Mouse (Mus musculus): ENCODE data around the gene Tas2r119. TPM values are rescaled to one million over a fixed set of nuclear protein-coding genes. Genes with fewer than 3 reads are reported as not detected.
"Not testable (repeated sequence)": the region's sequence is repeated elsewhere in the genome, so short reads cannot be mapped to it uniquely, and the experiment has no call there.

Gene Tas2r119
- total RNA-seq, 2 experiments from 2014 or later = not detected

DNA sequence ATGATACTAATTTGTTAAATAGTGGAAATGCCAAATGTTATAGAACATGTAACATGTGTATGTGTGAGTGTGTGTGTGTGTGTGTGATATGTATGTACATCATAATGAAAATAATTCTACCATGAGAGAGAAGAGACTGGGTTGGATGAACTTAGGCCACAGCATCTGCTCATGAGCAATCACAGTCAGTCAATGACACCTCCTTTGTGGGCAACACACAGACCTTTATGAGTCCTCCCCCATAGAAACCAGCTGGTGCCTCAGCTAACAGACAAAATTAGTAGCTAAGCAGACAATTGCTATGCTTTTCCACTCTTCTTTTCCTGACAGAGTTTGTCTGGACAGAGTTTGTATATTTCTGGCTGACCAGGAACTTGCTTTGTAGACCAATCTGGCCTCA is 7.9 kb downstream of the Tas2r119 start:
- Histone ChIP-seq H3K27ac (no peak overlapping the region), H3K4me3 (no peak overlapping the region)
- intact Hi-C loops (cut with DNase I) = no loop called here
- no peak for DNase-seq
- TF ChIP-seq CTCF (IDR thresholded peaks at IDR 0.05) = no peak

DNA sequence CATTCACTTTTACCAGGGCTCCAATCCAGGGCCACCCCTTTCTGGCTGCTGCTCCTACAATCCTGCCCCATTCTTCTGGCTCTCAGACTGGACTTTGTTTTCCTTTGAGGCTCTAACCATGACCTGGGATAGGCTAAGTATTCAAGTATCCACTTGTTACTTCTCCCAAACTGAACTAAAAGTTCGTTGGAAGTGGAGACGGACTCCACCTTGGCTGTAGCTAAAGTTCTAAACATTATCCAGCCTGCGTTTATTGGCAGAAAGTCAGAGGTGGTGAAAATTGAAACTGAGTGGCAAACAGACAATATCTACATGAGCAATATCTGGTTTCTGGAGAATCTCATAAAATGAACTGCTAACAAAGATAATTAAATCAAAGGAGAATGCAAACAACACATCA is 12.8 kb downstream of the Tas2r119 start:
- no peak for TF ChIP-seq CTCF (IDR thresholded peaks at IDR 0.05)
- no peak for DNase-seq
- intact Hi-C loops (cut with DNase I) = no loop called here
- Histone ChIP-seq H3K27ac (no peak overlapping the region), H3K4me3 (no peak overlapping the region)

DNA sequence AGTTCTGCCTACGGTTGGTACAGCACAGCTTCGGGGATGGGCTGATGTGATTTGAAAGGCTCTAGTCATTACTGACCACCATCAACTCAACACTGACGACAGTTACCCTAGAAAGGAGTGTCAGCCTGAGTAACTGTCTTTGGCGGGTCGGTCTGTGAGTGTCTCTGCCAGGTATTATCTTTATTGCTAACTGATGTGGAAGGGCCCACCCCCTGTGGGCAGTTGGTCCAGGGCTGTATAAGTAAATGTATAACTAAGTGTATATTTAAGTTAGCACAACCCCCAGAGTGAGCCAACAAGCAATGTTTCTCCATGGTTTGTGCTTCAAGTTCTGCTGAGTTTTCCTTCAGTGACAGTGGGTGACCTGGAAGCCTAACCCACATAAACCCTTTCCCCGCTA is 13.3 kb downstream of the Tas2r119 start:
- no peak for DNase-seq
- no peak overlapping the region for H3K4me3 ChIP-seq
- intact Hi-C loops (cut with DNase I) = no loop called here
- H3K27ac ChIP-seq = no peak overlapping the region
- no peak for TF ChIP-seq CTCF (IDR thresholded peaks at IDR 0.05)

GRCm38 (mm10) chr15:32192948-32193347 is 15.9 kb downstream of the Tas2r119 start:
- intact Hi-C loops (cut with DNase I) = no loop called here
- no peak overlapping the region for H3K27ac ChIP-seq
- TF ChIP-seq CTCF (IDR thresholded peaks at IDR 0.05) = no peak
- DNase-seq = no peak
- H3K4me3 ChIP-seq = no peak overlapping the region

- intact Hi-C loops (cut with DNase I) = no loop called here
- no peak overlapping the region for H3K27ac ChIP-seq
- no peak overlapping the region for H3K4me3 ChIP-seq
- no peak for TF ChIP-seq CTCF (IDR thresholded peaks at IDR 0.05)
- DNase-seq = no peak
These were observed 21.0 kb downstream of the Tas2r119 start for GRCm38 (mm10) chr15:32198076-32198475.

- TF ChIP-seq CTCF (IDR thresholded peaks at IDR 0.05) = no peak
- no peak for DNase-seq
- Histone ChIP-seq H3K4me3 (no peak overlapping the region), H3K27ac (no peak overlapping the region)
- intact Hi-C loops (cut with DNase I) = no loop called here
These were observed 21.5 kb downstream of the Tas2r119 start for GRCm38 (mm10) chr15:32198561-32198960.

- TF ChIP-seq CTCF (IDR thresholded peaks at IDR 0.05) = no peak
These were observed 26.2 kb downstream of the Tas2r119 start for GRCm38 (mm10) chr15:32203242-32203641.

DNA sequence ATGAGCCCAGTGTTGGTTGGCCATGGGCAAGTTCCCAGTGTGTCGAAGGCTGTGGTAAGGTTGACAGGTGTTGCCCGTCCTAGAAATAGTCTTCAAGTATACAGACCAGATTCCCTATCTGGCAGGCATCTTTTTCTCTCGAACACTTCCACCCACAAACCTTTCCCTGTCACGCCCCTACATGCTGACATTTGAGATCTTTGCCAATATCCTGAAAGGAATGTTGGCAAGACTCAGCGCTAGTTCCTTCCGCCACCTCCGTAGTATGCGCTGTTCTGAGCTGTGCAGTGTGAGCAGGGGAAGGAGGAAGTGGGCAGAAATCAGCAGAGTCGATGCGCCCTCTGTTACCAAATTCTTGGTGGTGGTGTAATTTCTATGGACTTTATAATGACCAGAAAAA is 27.8 kb downstream of the Tas2r119 start:
- DNase-seq = no peak
- intact Hi-C loops (cut with DNase I) = no loop called here

More at GRCm38 (mm10) chr15:32203242-32203641, 26.2 kb downstream of the Tas2r119 start:
- intact Hi-C loops (cut with DNase I) = no loop called here
- no peak for DNase-seq
- Histone ChIP-seq H3K4me3 (no peak overlapping the region), H3K27ac (no peak overlapping the region)

GRCm38 (mm10) chr15:32214687-32215086 is 37.6 kb downstream of the Tas2r119 start:
- DNase-seq; H3K27ac ChIP-seq; intact Hi-C loops (cut with DNase I); H3K4me3 ChIP-seq: not testable (repeated sequence)

More for the DNA sequence above, 27.8 kb downstream of the Tas2r119 start:
- Histone ChIP-seq H3K4me3 (no peak overlapping the region), H3K27ac (no peak overlapping the region)
- TF ChIP-seq CTCF (IDR thresholded peaks at IDR 0.05) = no peak

DNA sequence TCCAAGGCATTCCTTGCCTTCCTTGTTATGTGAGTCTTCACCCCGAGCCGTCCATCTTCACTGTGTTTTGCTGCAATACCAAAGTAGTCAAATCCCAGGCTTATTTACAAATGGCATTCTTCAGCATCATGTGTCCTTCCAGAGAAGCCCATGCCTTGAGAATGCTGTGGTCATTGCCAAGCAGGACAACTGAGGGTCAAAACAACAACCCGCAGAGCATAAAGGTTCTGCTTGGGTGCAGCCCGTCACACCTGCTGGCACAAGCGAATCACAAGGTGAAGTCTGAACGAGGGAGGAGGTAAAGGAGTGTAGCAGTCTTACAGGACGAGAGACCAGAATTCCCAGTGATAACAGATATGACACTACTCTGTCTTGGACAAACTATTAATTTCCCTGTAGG is 45.9 kb downstream of the Tas2r119 start:
- intact Hi-C loops (cut with DNase I) = no loop called here
- DNase-seq = no peak
- TF ChIP-seq CTCF (IDR thresholded peaks at IDR 0.05) = no peak
- no peak overlapping the region for H3K4me3 ChIP-seq
- H3K27ac ChIP-seq = no peak overlapping the region

GRCm38 (mm10) chr15:32225394-32225793 is 48.3 kb downstream of the Tas2r119 start:
- H3K4me3 ChIP-seq = no peak overlapping the region
- no peak for TF ChIP-seq CTCF (IDR thresholded peaks at IDR 0.05)
- DNase-seq = no peak
- intact Hi-C loops (cut with DNase I) = no loop called here
- H3K27ac ChIP-seq = no peak overlapping the region

- intact Hi-C loops (cut with DNase I) = no loop called here
- TF ChIP-seq CTCF (IDR thresholded peaks at IDR 0.05) = no peak
- Histone ChIP-seq H3K27ac (no peak overlapping the region), H3K4me3 (no peak overlapping the region)
- DNase-seq = no peak
These were observed 49.3 kb downstream of the Tas2r119 start for GRCm38 (mm10) chr15:32226381-32226780.

DNA sequence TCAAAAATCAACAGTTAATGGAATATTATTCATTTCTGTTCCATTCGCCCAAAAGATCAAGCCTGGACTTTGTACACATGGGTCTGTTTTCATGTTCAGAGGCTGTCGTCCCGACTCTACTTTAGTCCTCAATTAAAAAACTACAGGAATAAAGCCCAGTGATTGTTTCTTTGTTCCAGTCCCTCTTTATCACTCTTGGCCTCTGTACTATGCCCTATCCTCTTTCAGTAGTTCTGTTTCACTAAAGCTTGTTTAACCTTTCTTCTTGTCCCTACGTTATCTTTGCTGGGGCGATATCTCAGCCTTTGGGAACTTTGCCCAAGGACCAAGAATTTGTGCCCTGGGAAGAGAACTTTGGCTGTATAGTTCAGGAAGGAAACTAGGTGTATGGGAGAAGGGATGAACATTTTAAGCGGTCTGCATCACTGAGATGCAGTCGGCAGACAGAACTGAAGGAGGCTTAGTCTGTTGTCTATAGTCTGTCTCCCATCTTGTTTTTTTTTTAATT is 49.9 kb downstream of the Tas2r119 start:
- intact Hi-C loops (cut with DNase I) = no loop called here
- no peak overlapping the region for H3K27ac ChIP-seq
- no peak for DNase-seq
- TF ChIP-seq CTCF (IDR thresholded peaks at IDR 0.05) = no peak
- H3K4me3 ChIP-seq = no peak overlapping the region

Other genes starting within 250 kb of the Tas2r119 start
- gene Sema5a, start 67.5 kb downstream of the Tas2r119 start, total RNA-seq (2021) = 1 to 10 TPM; 1.4 to 3.1 TPM